Mouse (Mus musculus) heart, postnatal 25 days (tissue): ENCODE results near the gene Adamts5. TPM values are rescaled to one million over a fixed set of nuclear protein-coding genes. Genes with fewer than 3 reads are reported as not detected.

Source experiments
- DNase-seq: peaks from one replicate; pipeline ENCODE4 v3.0.0; 2022; ENCODE audit warnings: low spot score
- intact Hi-C: fragments of 180-260 bp; cut with DNase I; formaldehyde crosslinking; loops from one replicate; pipeline ENCODE4 v1.15.1; 2025
- total RNA-seq, 2 experiments: library from RNA; stranded (reverse); gene quantifications; 2 replicates each; pipeline ENCODE4 v1.2.3; 2021

Gene Adamts5
- total RNA-seq, 2 experiments from 2014 or later: 9.7 to 11.2 TPM

GRCm38 (mm10) chr16:85827066-85827465 is 74.6 kb downstream of the Adamts5 start:
- DNase-seq: no peak
- intact Hi-C loops: no loop called here

- intact Hi-C loops: no loop called here
- no peak for DNase-seq
Measured at GRCm38 (mm10) chr16:85822330-85822916, 79.2 kb downstream of the Adamts5 start.

- intact Hi-C loops: no loop called here
Measured at GRCm38 (mm10) chr16:85819808-85820458, 81.7 kb downstream of the Adamts5 start.

DNA sequence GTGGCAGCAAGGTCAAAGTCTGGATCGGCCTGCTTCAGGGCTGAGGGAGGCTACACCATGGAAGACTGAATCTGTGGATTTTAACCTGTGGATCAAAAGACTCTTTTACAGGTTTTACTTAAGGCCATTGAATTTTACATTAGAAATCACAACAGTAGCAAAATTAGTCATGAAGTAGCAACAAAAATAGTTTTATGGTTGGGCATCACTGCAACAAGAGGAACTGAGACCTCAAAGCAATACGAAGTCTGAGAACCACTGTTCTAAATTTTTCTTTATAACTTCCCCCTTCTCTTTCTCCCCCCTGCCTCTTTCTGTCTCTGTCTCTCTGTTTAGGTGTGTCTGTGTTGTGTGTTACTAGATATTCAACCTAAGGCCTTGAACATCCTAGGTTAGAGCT is 87.5 kb downstream of the Adamts5 start:
- intact Hi-C loops: no loop called here
- DNase-seq: no peak

More at GRCm38 (mm10) chr16:85819808-85820458, 81.7 kb downstream of the Adamts5 start:
- DNase-seq: no peak

- intact Hi-C loops: loop anchor here (1.0 to 10.0 kb wide), 10 partner anchors 495 to 1587 kb away; partner anchors contain the start of gene App
- no peak for DNase-seq
Measured at GRCm38 (mm10) chr16:85807626-85808025, 94.0 kb downstream of the Adamts5 start.

GRCm38 (mm10) chr16:85807072-85807471 is 94.6 kb downstream of the Adamts5 start:
- no peak for DNase-seq
- intact Hi-C loops: loop anchor here (1.0 to 10.0 kb wide), 8 partner anchors 495 to 1588 kb away; partner anchors contain the start of gene App

Other genes with a start within 250 kb of the Adamts5 start
- 10 to 100 TPM; 26.9 to 28.0 TPM for gene Adamts1, start 98.7 kb downstream of the Adamts5 start, total RNA-seq